Mouse (Mus musculus): ENCODE data around the gene Zfp672.

DNA sequence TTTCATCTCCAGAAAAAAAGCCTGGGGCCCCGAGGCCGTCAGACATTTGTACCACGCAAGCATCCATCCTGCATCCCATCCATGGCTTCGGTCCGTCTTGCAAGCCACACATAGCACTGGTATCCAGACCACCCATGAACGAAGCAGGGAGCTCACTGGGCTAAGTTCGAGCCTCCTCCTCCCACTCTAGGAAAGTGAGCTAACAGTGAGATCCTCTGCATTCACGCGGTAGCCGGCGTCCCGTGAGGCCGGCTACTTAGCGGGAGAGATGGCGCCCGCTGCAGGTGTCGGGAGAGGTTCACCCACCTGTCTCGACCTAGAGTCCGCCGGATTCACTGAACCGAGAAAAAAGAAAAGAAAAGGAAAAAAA lies 248 bp downstream of the Zfp672 start:
- TF ChIP-seq CTCF (IDR thresholded peaks at IDR 0.05 in 2 of 3, conservative IDR thresholded peaks at IDR 0.05 in 1 of 3; ENCODE audit: control insufficient read depth in 1 of 3, insufficient read depth in 1 of 3, low read depth in 2 of 3, low read length in 3 of 3, poor library complexity in 1 of 3, severe bottlenecking in 1 of 3), result no peak
- TF ChIP-seq TAL1 (IDR thresholded peaks at IDR 0.05; ENCODE audit: low read length), result no peak
- TF ChIP-seq EP300 (IDR thresholded peaks at IDR 0.05; ENCODE audit: low read depth in 1 of 2, low read length in 2 of 2), result no peak
- TF ChIP-seq POLR2A (IDR thresholded peaks at IDR 0.05; ENCODE audit: control insufficient read depth in 1 of 2, insufficient read depth in 1 of 2, low read depth in 1 of 2, low read length in 2 of 2, poor library complexity in 1 of 2), result no peak
- TF ChIP-seq TBP (IDR thresholded peaks at IDR 0.05; ENCODE audit: low read depth, low read length), result no peak
- no peak for TF ChIP-seq ZC3H11A (IDR thresholded peaks at IDR 0.05; ENCODE audit: low read depth, low read length)
- TF ChIP-seq USF1 (IDR thresholded peaks at IDR 0.05; ENCODE audit: low read depth, low read length), result no peak
- no peak for TF ChIP-seq E2F4 (IDR thresholded peaks at IDR 0.05; ENCODE audit: borderline replicate concordance, low read depth, low read length)
- TF ChIP-seq CHD1 (IDR thresholded peaks at IDR 0.05; ENCODE audit: low read depth, low read length), result no peak
